Mouse (Mus musculus): ENCODE results near the gene Krt33a. TPM values are rescaled to one million over a fixed set of nuclear protein-coding genes. Genes with fewer than 3 reads are reported as not detected.

The Krt33a gene
- polyA plus RNA-seq, 1 experiment from 2014 or later: not detected

GRCm38 (mm10) chr11:100021438-100021837, 5.4 kb upstream of the Krt33a start:
- Histone ChIP-seq H3K36me3 (ENCODE audit: control insufficient read depth, insufficient read depth, low read length) (no peaks in the 10 kb centered on the region), H3K4me2 (ENCODE audit: low read length) (no peak overlapping the region), H3K4me3 (ENCODE audit: low read depth, low read length) (no peak overlapping the region), H3K27me3 (replicated peaks; ENCODE audit: control insufficient read depth, insufficient read depth, low read length) (no peaks in the 10 kb centered on the region), H3K4me1 (replicated peaks; ENCODE audit: control insufficient read depth, insufficient read depth, low read length) (no peaks in the 10 kb centered on the region), H3K27ac (ENCODE audit: low read depth) (no peak overlapping the region), H3K9me3 (ENCODE audit: control insufficient read depth, low read length) (no peaks in the 10 kb centered on the region), H3K9ac (ENCODE audit: low read length) (no peak overlapping the region)
- 72% methylated on average over 5 of the region's 5 CpGs for WGBS
- DNase-seq (ENCODE audit: low spot score) (no peak), ATAC-seq (replicated peaks; ENCODE audit: low FRiP score, low TSS enrichment, low read depth) (no peak)

DNA sequence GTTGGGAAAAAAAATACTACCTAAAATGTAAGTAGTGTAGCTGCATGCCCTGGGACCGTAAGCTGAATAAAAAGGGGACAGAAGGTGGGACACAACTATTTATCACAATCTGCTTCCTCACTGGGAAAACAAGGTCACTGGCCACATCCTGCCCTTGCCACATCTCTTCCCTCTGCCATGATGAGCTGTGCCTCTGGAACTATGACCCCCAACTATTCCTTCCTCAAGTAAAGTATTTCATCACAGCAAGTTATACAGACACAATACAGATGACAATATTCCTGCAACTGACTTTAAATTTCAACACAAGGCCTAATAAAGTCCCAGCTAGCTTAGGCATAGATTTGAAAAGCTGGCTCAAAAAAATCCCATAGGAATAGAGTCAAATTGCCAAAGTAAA, 3.5 kb upstream of the Krt33a start:
- Histone ChIP-seq H3K9me3 (ENCODE audit: control insufficient read depth, low read length) (no peaks in the 10 kb centered on the region), H3K4me1 (replicated peaks; ENCODE audit: control insufficient read depth, insufficient read depth, low read length) (no peaks in the 10 kb centered on the region), H3K36me3 (ENCODE audit: control insufficient read depth, insufficient read depth, low read length) (no peaks in the 10 kb centered on the region), H3K4me2 (ENCODE audit: low read length) (no peak overlapping the region), H3K27me3 (replicated peaks; ENCODE audit: control insufficient read depth, insufficient read depth, low read length) (no peaks in the 10 kb centered on the region), H3K9ac (ENCODE audit: low read length) (no peak overlapping the region), H3K4me3 (ENCODE audit: low read depth, low read length) (no peak overlapping the region), H3K27ac (ENCODE audit: low read depth) (no peak overlapping the region)
- WGBS: 87% methylated on average over 1 of the region's 1 CpGs
- DNase-seq (ENCODE audit: low spot score) (peak; percentile 15), ATAC-seq (replicated peaks; ENCODE audit: low FRiP score, low TSS enrichment, low read depth) (no peak)

GRCm38 (mm10) chr11:100013691-100014171, 2.3 kb downstream of the Krt33a start:
- ATAC-seq (replicated peaks; ENCODE audit: low FRiP score, low TSS enrichment, low read depth): no peak
- no peaks in the 10 kb centered on the region for H3K27me3 ChIP-seq (replicated peaks; ENCODE audit: control insufficient read depth, insufficient read depth, low read length)

GRCm38 (mm10) chr11:100010682-100011081, 5.3 kb downstream of the Krt33a start:
- Histone ChIP-seq H3K36me3 (ENCODE audit: control insufficient read depth, insufficient read depth, low read length) (no peaks in the 10 kb centered on the region), H3K9ac (ENCODE audit: low read length) (no peak overlapping the region), H3K4me1 (replicated peaks; ENCODE audit: control insufficient read depth, insufficient read depth, low read length) (no peaks in the 10 kb centered on the region), H3K27ac (ENCODE audit: low read depth) (no peak overlapping the region), H3K4me2 (ENCODE audit: low read length) (no peak overlapping the region), H3K9me3 (ENCODE audit: control insufficient read depth, low read length) (no peaks in the 10 kb centered on the region), H3K27me3 (replicated peaks; ENCODE audit: control insufficient read depth, insufficient read depth, low read length) (no peaks in the 10 kb centered on the region), H3K4me3 (ENCODE audit: low read depth, low read length) (no peak overlapping the region)
- 79% methylated on average over 5 of the region's 5 CpGs for WGBS
- ATAC-seq (replicated peaks; ENCODE audit: low FRiP score, low TSS enrichment, low read depth): no peak
- DNase-seq (ENCODE audit: low spot score): no peak

More at GRCm38 (mm10) chr11:100013691-100014171, 2.3 kb downstream of the Krt33a start:
- Histone ChIP-seq H3K9ac (ENCODE audit: low read length) (no peak overlapping the region), H3K4me3 (ENCODE audit: low read depth, low read length) (no peak overlapping the region), H3K27ac (ENCODE audit: low read depth) (no peak overlapping the region), H3K36me3 (ENCODE audit: control insufficient read depth, insufficient read depth, low read length) (no peaks in the 10 kb centered on the region), H3K9me3 (ENCODE audit: control insufficient read depth, low read length) (no peaks in the 10 kb centered on the region), H3K4me2 (ENCODE audit: low read length) (no peak overlapping the region), H3K4me1 (replicated peaks; ENCODE audit: control insufficient read depth, insufficient read depth, low read length) (no peaks in the 10 kb centered on the region)
- 70% methylated on average over 4 of the region's 4 CpGs for WGBS
- no peak for DNase-seq (ENCODE audit: low spot score)

- Histone ChIP-seq H3K27ac (ENCODE audit: low read depth) (no peak overlapping the region), H3K36me3 (ENCODE audit: control insufficient read depth, insufficient read depth, low read length) (no peaks in the 10 kb centered on the region), H3K4me2 (ENCODE audit: low read length) (no peak overlapping the region), H3K9me3 (ENCODE audit: control insufficient read depth, low read length) (no peaks in the 10 kb centered on the region), H3K4me3 (ENCODE audit: low read depth, low read length) (no peak overlapping the region), H3K4me1 (replicated peaks; ENCODE audit: control insufficient read depth, insufficient read depth, low read length) (no peaks in the 10 kb centered on the region), H3K9ac (ENCODE audit: low read length) (no peak overlapping the region), H3K27me3 (replicated peaks; ENCODE audit: control insufficient read depth, insufficient read depth, low read length) (no peaks in the 10 kb centered on the region)
- DNase-seq (ENCODE audit: low spot score): no peak
- no peak for ATAC-seq (replicated peaks; ENCODE audit: low FRiP score, low TSS enrichment, low read depth)
- 90% methylated on average over 5 of the region's 5 CpGs for WGBS
Measured at GRCm38 (mm10) chr11:100008336-100008735, 7.7 kb downstream of the Krt33a start.

DNA sequence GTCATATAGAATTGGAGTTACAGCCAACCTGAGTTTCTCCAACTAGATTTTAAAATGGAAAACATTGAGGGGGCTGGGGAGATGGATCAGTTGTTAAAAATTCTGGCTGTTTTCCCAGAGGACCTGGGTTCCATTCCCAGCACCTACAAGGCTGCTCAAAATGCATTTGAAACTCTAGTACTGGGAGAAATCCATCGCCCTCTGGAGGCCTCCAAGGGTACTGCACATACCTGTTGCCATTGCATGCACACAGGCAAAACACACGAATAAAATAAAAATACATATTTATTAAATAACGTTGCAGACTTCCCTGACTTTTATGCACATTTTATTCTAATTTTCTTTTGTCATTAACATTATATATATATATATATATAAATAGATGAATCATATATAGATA, 9.4 kb downstream of the Krt33a start:
- Histone ChIP-seq H3K9me3 (ENCODE audit: control insufficient read depth, low read length) (0 out of 2 replicates have a peak, but pooled peaks cover 1% of the 10 kb centered on the region), H3K9ac (ENCODE audit: low read length) (no peak overlapping the region), H3K27ac (ENCODE audit: low read depth) (no peak overlapping the region), H3K4me3 (ENCODE audit: low read depth, low read length) (no peak overlapping the region), H3K36me3 (ENCODE audit: control insufficient read depth, insufficient read depth, low read length) (no peaks in the 10 kb centered on the region), H3K27me3 (replicated peaks; ENCODE audit: control insufficient read depth, insufficient read depth, low read length) (no peaks in the 10 kb centered on the region), H3K4me2 (ENCODE audit: low read length) (no peak overlapping the region), H3K4me1 (replicated peaks; ENCODE audit: control insufficient read depth, insufficient read depth, low read length) (no peaks in the 10 kb centered on the region)
- ATAC-seq (replicated peaks; ENCODE audit: low FRiP score, low TSS enrichment, low read depth) (no peak), DNase-seq (ENCODE audit: low spot score) (no peak)
- WGBS: 56% methylated on average over 3 of the region's 3 CpGs

DNA sequence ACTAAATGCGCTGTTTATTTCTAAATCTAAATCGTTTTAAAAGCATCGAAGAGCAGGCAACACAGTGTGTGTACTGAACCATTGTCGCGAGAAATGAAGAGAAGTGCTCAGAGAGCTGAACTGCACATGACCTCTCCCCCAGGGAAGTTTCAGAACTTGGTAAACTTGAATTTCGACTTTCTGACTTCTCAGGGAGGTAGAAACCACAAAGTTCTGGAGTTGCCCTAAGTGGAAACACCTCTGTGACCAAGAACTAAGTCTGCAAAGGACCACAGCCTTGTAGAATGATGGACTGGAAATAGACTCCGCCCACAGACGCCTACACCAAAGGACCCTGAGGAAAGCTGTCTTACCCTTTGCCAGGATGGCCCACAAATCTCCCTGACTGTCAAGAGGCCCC, 10.1 kb downstream of the Krt33a start:
- ATAC-seq (replicated peaks; ENCODE audit: low FRiP score, low TSS enrichment, low read depth) (no peak), DNase-seq (ENCODE audit: low spot score) (no peak)
- Histone ChIP-seq H3K27me3 (replicated peaks; ENCODE audit: control insufficient read depth, insufficient read depth, low read length) (no peaks in the 10 kb centered on the region), H3K36me3 (ENCODE audit: control insufficient read depth, insufficient read depth, low read length) (no peaks in the 10 kb centered on the region), H3K9ac (ENCODE audit: low read length) (no peak overlapping the region), H3K4me1 (replicated peaks; ENCODE audit: control insufficient read depth, insufficient read depth, low read length) (no peaks in the 10 kb centered on the region), H3K4me2 (ENCODE audit: low read length) (no peak overlapping the region), H3K4me3 (ENCODE audit: low read depth, low read length) (no peak overlapping the region), H3K27ac (ENCODE audit: low read depth) (no peak overlapping the region), H3K9me3 (ENCODE audit: control insufficient read depth, low read length) (0 out of 2 replicates have a peak, but pooled peaks cover 4% of the 10 kb centered on the region)
- 81% methylated on average over 8 of the region's 8 CpGs for WGBS

DNA sequence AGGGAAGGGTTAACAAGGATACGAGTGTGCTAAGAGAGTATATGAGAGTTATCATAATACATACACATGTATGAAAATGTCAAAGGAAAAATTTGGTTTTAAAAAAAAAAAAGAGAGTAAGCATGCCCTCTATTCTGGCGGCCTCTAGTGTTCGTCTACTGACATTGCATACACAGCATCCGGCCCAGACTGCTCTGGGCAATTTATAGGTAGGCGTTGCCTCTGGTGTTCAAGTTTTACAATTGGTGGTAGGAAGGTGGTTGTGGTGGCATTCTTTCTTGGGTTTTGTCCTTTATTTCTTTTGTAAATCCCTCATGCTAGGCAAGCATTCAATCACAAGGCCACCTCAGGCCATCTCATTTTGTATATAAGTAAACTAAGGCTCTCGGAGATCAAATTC, 11.2 kb downstream of the Krt33a start:
- WGBS: 19% methylated on average over 6 of the region's 6 CpGs
- no peak overlapping the region for H3K9ac ChIP-seq (ENCODE audit: low read length)
- no peaks in the 10 kb centered on the region for H3K4me1 ChIP-seq (replicated peaks; ENCODE audit: control insufficient read depth, insufficient read depth, low read length)
- 0 out of 2 replicates have a peak, but pooled peaks cover 4% of the 10 kb centered on the region for H3K9me3 ChIP-seq (ENCODE audit: control insufficient read depth, low read length)
- no peaks in the 10 kb centered on the region for H3K36me3 ChIP-seq (ENCODE audit: control insufficient read depth, insufficient read depth, low read length)
- H3K4me3 ChIP-seq (ENCODE audit: low read depth, low read length): no peak overlapping the region
- H3K4me2 ChIP-seq (ENCODE audit: low read length): no peak overlapping the region
- DNase-seq (ENCODE audit: low spot score): peak; percentile 71
- H3K27me3 ChIP-seq (replicated peaks; ENCODE audit: control insufficient read depth, insufficient read depth, low read length): no peaks in the 10 kb centered on the region
- ATAC-seq (replicated peaks; ENCODE audit: low FRiP score, low TSS enrichment, low read depth): no peak
- no peak overlapping the region for H3K27ac ChIP-seq (ENCODE audit: low read depth)

DNA sequence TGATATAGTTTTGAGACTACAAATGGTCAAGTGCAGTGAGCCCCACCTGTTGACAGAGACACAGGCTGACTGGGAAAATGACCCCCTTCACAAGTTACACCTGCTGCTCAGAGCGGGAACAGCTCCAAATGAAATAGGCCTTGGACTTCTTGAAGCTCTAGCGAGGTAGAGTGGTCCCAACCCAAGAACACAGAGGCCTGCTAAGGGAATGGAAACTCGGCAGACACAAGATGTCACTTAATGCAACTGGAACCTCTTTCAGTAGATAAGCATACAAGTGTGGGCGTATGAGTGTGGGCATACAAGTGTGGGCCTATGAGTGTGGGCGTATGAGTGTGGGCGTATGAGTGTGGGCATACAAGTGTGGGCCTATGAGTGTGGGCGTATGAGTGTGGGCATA, 16.9 kb downstream of the Krt33a start:
- Histone ChIP-seq H3K4me3 (ENCODE audit: low read depth, low read length) (no peak overlapping the region), H3K4me1 (replicated peaks; ENCODE audit: control insufficient read depth, insufficient read depth, low read length) (peaks cover 1% of the 10 kb centered on the region; the same call in 1 of the 2 replicates), H3K36me3 (ENCODE audit: control insufficient read depth, insufficient read depth, low read length) (no peaks in the 10 kb centered on the region), H3K4me2 (ENCODE audit: low read length) (no peak overlapping the region), H3K9ac (ENCODE audit: low read length) (no peak overlapping the region), H3K27me3 (replicated peaks; ENCODE audit: control insufficient read depth, insufficient read depth, low read length) (0 out of 2 replicates have a peak, but pooled peaks cover 4% of the 10 kb centered on the region), H3K27ac (ENCODE audit: low read depth) (no peak overlapping the region), H3K9me3 (ENCODE audit: control insufficient read depth, low read length) (0 out of 2 replicates have a peak, but pooled peaks cover 4% of the 10 kb centered on the region)
- WGBS: 94% methylated on average over 7 of the region's 7 CpGs
- DNase-seq (ENCODE audit: low spot score) (no peak), ATAC-seq (replicated peaks; ENCODE audit: low FRiP score, low TSS enrichment, low read depth) (no peak)

Measured in intestine, embryonic 14.5 days (tissue).